Mouse (Mus musculus) right cerebral cortex, postnatal 36 days (tissue): Measurements from ENCODE around the gene Trim32.
A peak's percentile ranks its signal among the peaks of the same experiment; 100 is the strongest.

Experiments used
- DNase-seq, 2 experiments: peaks; one replicate each; pipeline ENCODE4 v3.0.0; 2022; ENCODE audit warnings: low spot score in 2 of 2, mixed read lengths in 1 of 2

Gene Trim32

GRCm38 (mm10) chr4:65604504-65605150 lies at the start of gene Trim32:
Gene Trim32 (plus strand): TSS chr4:65604986.
- peak; percentile 97 to 98 for DNase-seq

DNA sequence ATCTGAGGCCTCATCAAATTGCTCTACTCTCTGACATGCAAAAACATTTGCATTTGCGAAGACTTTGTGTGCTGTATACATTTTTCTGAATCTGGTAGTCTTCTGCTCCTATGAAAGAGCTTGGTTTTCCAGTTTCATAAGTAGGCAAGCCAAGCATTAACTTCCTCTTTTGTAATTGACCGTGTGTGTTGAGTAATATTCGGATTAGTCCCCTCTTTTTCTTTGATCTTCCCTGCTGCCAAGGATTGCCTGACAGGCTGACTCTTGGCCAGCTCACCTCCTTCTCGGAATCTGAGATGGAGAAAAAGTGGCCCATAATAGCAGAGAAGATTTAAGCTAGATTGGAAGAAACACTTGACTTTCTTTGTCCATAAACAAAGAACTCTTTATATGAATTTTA lies 39.3 kb upstream of the Trim32 start:
- DNase-seq: no peak

DNA sequence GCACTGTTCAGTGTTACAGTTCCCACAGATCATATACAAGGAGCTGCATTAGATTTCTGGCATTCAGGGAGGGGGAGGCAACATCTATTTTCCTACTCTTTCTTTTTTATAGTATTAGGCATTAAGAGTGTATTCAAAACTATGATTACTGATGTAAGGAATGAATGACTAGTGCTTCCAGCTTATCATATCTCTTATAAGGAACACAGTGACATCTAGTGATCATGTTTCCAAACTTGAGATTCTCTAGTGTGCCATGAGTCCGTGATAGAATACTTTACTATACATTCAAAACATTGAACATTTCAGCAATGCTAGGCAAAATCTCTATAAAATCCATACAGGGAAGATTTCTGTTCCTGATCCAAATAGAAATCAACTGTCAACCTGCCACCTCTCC lies 24.5 kb upstream of the Trim32 start:
- no peak for DNase-seq

GRCm38 (mm10) chr4:65586947-65587346 lies 17.8 kb upstream of the Trim32 start:
- no peak for DNase-seq

DNA sequence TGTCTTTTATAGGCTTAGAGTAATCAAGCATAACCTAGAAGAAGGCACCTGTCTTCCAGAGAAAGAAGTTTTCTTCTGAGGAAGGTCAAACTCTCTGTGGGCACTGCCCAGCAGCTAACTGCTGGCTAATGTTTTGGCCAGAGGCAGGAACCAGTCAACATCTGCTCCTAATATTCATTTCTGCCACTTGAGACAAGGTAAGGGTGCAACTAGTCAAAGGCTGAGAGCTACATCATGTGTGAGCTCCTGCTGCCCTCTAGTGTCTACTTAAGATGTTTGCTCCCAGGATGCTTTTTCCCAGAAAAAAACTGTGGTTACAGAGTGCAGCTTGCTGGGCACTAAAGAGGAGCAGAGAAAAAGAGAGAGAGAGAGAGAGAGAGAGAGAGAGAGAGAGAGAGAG lies 15.0 kb upstream of the Trim32 start:
- no peak for DNase-seq

DNA sequence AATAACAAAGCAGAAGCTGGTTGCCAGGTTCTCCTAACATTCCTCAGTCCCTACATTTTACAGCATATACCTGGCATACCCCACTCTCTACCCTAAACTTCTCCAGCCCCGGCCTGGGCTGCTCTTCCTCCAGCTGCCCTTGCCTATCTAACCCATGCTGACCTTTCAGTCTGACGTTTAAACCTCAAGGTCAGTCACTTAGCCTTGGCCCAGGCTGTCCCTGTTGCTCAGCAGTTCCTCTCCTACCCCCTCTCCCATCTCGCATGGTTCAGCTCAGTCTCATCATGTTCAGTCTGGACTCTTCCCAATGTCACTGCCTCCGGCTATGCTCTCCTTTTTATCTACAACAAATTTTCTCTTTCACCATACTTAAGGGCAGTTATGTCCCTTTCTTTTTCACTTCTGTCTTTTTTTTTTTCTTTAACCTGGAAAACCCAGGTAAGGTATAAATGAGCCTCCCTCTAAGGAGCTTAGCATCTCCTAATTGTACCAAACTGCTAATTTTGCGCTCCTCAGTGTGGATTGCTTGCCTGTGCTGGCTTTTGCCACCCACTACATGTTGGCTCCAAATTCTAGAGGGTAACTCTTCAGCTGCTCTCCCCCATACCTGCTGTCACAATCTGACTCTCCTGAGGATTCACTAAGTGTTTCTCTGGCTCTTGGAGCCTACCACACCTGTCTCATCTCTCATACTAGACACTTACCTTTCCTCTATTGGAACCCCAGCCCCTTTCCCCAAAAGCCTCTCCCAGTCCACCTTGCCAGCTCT lies 10.0 kb upstream of the Trim32 start:
- no peak for DNase-seq

- DNase-seq: peak in 1 of 2 experiments; percentile 46
These were observed 441 bp downstream of the Trim32 start for GRCm38 (mm10) chr4:65605151-65605702.

- DNase-seq: no peak
These were observed 2.4 kb downstream of the Trim32 start for GRCm38 (mm10) chr4:65607184-65607631.

GRCm38 (mm10) chr4:65608112-65608511 lies 3.3 kb downstream of the Trim32 start:
- no peak for DNase-seq

DNA sequence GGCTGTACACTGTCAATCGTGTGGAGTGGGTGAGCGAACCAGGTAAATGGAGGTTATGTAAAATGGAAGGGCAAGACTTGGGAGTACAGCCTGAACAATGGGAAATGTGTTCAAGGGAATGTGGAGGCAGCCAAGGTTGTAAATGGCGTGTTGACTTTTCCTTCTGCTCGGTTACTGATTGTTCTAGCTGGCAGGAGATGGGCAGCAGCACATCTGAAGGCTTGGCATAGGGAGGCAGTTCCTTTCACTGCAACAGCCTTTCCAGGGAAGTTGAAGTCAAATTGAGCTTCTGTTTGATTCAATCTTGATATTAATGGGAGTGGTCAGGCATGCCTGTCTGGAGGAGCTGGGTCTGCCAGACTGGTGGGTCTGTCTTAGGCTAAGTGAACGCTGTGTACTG lies 5.5 kb downstream of the Trim32 start:
- DNase-seq: no peak

DNA sequence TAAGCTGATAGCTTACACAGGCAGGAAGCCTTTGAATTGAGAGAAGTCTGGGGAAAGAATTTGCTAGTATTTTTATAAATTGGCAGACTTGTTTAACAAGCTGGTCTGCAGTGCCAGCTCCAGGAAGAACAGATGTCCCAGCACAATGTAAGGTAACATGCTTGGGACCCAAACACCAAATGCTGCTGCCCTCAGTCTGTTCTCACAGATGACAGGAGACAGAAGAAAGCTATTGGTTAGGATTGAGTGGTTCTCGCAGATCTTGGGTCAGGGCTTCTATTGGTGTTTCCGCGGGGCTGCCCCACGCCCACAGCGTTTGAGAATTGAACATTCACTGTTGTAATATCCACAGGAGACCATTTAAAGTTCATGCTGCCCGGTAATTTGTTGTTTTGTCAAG lies 6.1 kb downstream of the Trim32 start:
- DNase-seq: no peak

GRCm38 (mm10) chr4:65613135-65613534 lies 8.3 kb downstream of the Trim32 start:
- no peak for DNase-seq

GRCm38 (mm10) chr4:65620125-65620524 lies 15.3 kb downstream of the Trim32 start:
- DNase-seq: no peak

- DNase-seq: no peak
These were observed 33.4 kb downstream of the Trim32 start for GRCm38 (mm10) chr4:65638231-65638630.

- no peak for DNase-seq
These were observed 37.8 kb downstream of the Trim32 start for GRCm38 (mm10) chr4:65642611-65643010.

DNA sequence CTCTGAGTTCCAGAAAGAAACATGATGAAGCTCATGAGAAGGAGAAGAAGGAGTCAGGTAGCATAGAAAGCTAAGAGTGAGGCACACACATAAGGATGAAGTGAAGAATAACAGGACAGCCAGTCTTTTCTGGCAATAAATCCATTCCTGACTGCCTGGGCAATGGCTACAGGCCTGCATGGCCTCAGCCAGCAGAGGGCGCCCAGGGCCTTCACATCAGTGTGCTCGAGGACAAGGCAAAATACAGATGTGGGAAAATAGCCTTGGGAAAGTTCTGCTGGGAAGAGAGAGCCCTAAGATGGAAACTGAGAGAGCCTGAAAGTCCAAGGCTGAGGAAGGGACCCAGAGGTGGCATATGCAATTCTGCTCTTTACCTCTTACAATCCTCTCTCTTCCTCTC lies 49.9 kb downstream of the Trim32 start:
- DNase-seq: peak; percentile 75 to 82

- DNase-seq: no peak
These were observed 58.4 kb downstream of the Trim32 start for GRCm38 (mm10) chr4:65663176-65663575.
